In the genomic region with DNA sequence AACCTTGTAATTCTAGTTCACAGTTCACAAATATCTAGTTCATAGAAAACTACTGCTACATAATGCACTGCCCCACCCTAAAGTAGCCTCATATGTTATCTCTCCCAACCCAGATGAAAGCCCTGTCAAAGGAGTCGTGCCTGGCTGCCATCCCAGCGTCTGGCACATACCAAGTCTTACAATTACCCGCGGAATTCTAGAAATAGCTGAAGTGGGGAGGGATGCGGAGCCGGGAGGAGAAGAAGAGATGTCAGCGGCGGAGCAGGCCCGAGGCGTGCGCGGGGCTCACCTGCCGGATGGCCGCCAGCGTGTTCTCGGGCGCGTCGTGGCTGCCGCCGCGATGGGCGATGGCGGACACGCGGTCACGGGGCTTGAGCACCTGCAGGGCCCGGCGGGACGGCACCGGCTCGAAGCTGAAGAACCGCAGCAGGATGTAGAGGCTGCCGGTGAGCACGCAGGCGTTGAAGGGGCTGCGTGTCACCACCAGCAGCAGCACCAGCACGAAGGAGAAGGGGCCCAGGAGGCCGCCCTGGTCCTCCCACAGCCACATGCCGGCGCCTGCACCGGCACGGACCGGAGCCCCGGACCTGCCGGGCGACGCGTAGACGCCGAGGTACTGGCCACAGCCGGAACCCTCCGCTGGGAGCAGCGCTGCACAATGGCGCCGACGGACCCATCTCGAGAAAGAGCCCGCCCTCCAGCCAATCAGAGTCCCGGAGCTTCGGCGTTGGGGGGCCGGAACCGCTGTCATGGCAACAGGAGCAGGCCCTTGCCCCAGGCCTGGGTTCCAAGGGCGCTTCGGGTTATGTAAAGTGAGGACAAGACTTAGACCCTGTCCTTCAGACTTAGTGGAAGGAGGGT, we compare ENCODE assay signal across 8 mouse cellular contexts. TPM values are rescaled to one million over a fixed set of nuclear protein-coding genes. Genes with fewer than 3 reads are reported as not detected.
A peak's percentile ranks its signal among the peaks of the same experiment; 100 is the strongest.
DNase-seq lines count a peak whose midpoint lies in the region; ATAC-seq lines count a peak whose summit lies in the region.

A gene (minus strand): TSS at position 678 of the 861 bp plus-strand sequence.

- no peaks in the 10 kb centered on the region for H3K27me3 ChIP-seq in hindbrain, embryonic 12.5 days

- H3K36me3 ChIP-seq in hindbrain, embryonic 12.5 days, result 0 out of 2 replicates have a peak, but pooled peaks cover 3% of the 10 kb centered on the region

- no peaks in the 10 kb centered on the region for H3K9me3 ChIP-seq in hindbrain, embryonic 12.5 days (replicated peaks)

- peak; percentile 95 for ATAC-seq in hindbrain, embryonic 12.5 days (ENCODE audit: low FRiP score)

- H3K9ac ChIP-seq in hindbrain, embryonic 12.5 days, result peak within 1 kb of the TSS; percentile 85

- DNase-seq in Muller cell, postnatal 12 days (ENCODE audit: inconsistent ontology term), result peak; percentile 94
- peak; percentile 95 for DNase-seq in cerebellum, adult 9-11 months
- DNase-seq in frontal cortex, postnatal 10 days (ENCODE audit: low spot score in 2 of 2), result peak; percentile 89 to 91
- DNase-seq in layer of hippocampus, postnatal 14 days (ENCODE audit: low spot score in 2 of 2), result peak; percentile 92 to 94
- DNase-seq in lung, postnatal 14 days, result peak; percentile 92
- DNase-seq in retina, adult 2 months (ENCODE audit: low read depth, low spot score), result peak; percentile 77
- peak; percentile 90 to 92 for DNase-seq in thymus, postnatal 36 days

- peak within 1 kb of the TSS; percentile 62 for H3K4me2 ChIP-seq in hindbrain, embryonic 12.5 days (replicated peaks)

- under 1% methylated on average over 66 of the region's 66 CpGs for WGBS in hindbrain, embryonic 12.5 days

- peak within 1 kb of the TSS; percentile 90 for H3K27ac ChIP-seq in hindbrain, embryonic 12.5 days

- H3K4me3 ChIP-seq in hindbrain, embryonic 12.5 days, result peak within 1 kb of the TSS; percentile 80

- H3K4me1 ChIP-seq in hindbrain, embryonic 12.5 days, result peaks cover 21% of the 10 kb centered on the region

RNA-seq across cellular contexts. Expression of the gene that starts here (rescaled TPM):
- polyA plus RNA-seq in hindbrain, embryonic 12.5 days (2016; fragmentation: Nextera tagmentation; extraction: Ambion mirVana), result 112 and 115 TPM in 2 replicates
- 100 to 1,000 TPM; 247 to 250 TPM for total RNA-seq in layer of hippocampus, postnatal 14 days (2021)

Comparison
In these comparisons a context has a peak if more than half of its experiments do, and no peak if none do; other contexts are left out.
1. Peak in every context shown above with its lines: DNase-seq, ATAC-seq, H3K4me3 ChIP-seq and H3K27ac ChIP-seq.